Mouse (Mus musculus) erythroblast, adult 5-6 weeks (primary cell): Measurements from ENCODE around the gene Rxylt1. TPM values are rescaled to one million over a fixed set of nuclear protein-coding genes. Genes with fewer than 3 reads are reported as not detected.

Source experiments
- ATAC-seq: replicated peaks from 2 replicates; pipeline ENCODE4 v1.8.0; 2016; ENCODE audit warnings: moderate number of reproducible peaks, mild to moderate bottlenecking, moderate TSS enrichment, inconsistent platforms; ENCODE audit not compliant: poor library complexity, low FRiP score, severe bottlenecking
- total RNA-seq, 2 experiments: library from RNA; stranded (forward) in 1 of 2; stranded (reverse) in 1 of 2; fragments of 150-400 nt in 1 of 2; fragments of 200-764, 138-1000 nt in 1 of 2; gene quantifications; 2 replicates each; pipeline versions ENCODE4 v1.2.3 to v1.2.4; 2015 to 2017; ENCODE audit warnings: low replicate concordance in 2 of 2

Rxylt1 gene
- total RNA-seq, 2 experiments from 2014 or later: 1.4 to 6.9 TPM

- ATAC-seq: no peak
These were observed 50.7 kb downstream of the Rxylt1 start for GRCm38 (mm10) chr10:122046511-122046903.

DNA sequence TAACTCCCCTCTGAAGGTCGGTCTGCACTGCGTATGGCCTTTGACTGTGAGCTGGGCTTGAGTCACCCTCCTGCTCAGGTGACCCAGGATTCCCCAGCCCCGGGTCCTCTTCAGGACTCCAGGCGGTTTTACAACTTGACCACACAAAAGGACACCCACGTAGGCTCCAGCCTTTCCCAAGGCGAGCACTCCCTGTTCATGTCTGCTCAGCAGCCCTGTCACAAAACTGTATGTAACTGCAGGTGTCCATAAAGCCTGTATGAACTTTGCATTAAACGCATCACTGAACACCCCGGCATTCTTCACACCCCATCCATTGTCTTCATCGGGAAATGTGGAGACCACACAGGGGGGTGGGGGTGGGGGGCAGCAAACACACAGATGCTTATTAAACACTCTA lies 51.2 kb downstream of the Rxylt1 start:
- ATAC-seq: no peak

DNA sequence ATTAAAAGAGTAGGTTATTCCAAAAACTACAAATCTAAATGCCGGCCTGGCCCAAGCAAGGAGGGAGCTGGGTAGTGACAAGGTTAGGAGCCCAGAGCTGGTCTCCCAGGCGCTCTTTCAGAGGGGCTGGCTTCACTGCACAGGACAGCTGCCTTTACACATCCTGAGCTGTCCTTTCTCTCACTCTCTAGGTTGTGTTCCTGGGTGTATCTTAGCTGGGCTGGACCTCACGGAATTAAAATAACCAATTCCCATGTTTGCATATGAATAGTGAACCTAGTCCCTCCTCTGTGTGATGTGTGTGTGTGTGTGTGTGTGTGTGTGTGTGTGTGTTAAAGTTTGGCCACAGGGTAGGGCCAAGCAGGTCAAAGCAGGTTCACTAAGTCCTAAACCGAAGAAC lies 52.2 kb downstream of the Rxylt1 start:
- no peak for ATAC-seq

- peak; percentile 64; the same call in 1 of the 2 replicates for ATAC-seq
These were observed 56.8 kb downstream of the Rxylt1 start for GRCm38 (mm10) chr10:122040372-122040771.

DNA sequence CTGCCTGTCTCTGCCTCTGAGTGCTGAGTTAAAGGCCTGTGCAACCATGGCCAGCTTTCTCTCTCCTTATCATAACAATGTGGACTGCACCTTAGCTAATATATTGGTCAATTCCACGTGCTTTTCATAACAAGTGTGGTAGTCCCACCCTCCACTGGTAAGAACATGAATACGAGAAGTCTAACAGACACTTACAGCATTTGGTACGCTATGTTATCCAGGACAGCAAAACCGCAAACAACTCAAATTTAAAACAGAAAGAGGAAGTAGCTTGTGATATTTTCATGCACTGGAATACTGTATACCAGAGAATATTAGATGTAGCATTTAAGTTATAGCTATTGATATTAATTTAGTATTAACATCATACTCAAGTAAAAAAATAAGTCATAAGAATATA lies 57.6 kb downstream of the Rxylt1 start:
- ATAC-seq: no peak

DNA sequence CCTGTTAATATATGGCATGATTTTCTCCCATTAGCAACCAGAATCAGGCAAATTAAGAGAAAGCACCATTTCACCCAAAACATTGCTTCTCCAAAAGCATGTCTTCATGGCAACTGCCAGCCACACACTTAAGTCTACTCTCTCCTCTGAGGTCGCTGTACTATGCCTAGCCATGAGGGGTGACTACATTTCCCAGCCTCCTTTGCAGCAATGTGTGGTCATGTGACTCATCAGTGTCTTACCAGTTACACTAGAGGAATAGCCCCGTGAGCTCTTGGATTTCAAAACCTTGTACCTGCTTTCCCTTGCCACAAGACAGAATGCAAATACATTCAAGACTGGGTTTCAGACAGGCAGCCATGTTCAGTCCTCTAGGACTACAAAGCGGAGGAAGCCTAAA lies 58.6 kb downstream of the Rxylt1 start:
- ATAC-seq: no peak

DNA sequence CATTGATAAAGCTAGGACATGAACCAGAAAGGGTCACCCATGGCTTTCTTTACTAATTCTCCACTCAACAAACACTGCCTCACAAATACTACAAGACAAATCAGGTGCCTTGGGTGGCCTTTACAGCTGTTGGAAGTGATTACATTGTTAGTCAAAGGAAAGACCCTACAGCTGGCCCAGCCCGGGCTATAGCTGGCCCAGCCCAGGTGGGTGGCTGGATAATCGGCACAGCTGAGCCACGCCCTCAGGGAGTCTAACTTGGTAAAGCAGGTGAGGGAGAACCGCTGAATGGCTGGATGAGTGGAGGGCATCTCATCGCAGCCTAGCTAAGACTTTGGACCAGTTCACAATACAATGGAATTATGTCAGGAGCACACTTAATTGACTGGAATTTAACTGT lies 63.9 kb downstream of the Rxylt1 start:
- ATAC-seq: no peak

DNA sequence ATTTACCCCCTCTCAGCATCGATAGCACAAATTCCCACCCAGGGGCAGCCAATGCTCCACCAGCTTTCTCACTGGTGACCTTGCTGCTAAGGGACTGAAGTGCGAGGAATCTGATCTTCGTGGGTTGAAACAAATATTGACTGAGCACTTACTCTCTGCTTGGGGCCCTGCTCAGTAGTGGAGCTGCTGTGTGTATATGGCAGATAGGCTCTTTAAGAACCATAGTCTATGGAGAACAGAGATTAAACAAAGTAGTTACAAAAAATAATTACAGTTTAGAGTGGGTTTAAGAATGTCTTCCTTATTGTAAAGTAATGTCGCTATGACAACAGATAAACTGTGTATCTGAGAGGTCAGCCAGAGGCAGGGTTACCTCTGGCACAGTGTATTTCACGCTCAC lies 66.8 kb downstream of the Rxylt1 start:
- ATAC-seq: no peak

GRCm38 (mm10) chr10:122029738-122030137 lies 67.4 kb downstream of the Rxylt1 start:
- ATAC-seq: no peak

Other genes with a start within 250 kb of the Rxylt1 start
- not detected in 2 replicates for gene Srgap1, start 50.1 kb downstream of the Rxylt1 start, total RNA-seq (2015; ENCODE audit: low replicate concordance)
- not detected in 2 replicates for gene Srgap1, start 50.1 kb downstream of the Rxylt1 start, total RNA-seq (2017; ENCODE audit: low replicate concordance)